Mouse (Mus musculus): ENCODE data around the gene Usf2.

Gene Usf2

DNA sequence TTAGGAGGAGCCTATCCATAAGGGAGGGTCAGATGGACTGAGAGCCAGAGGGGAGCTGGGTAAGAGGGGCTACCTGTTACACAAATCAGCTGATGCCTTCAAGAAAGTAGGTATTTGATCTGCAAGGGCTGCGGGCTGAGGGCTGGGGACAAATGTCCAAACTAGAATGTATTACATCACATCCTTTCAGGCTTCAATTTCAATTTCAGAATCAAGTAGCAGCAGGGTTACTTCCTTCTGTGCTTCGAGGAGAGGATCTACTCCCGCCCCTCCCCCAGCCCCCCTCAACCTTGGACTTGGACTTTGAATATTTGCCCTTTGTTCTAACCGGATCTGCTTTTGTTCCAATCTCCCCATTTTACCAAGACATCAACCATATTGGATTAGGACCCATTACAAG, 39.4 kb downstream of the Usf2 start:
- no peak for DNase-seq (ENCODE audit: low spot score in 2 of 2)

GRCm38 (mm10) chr7:30916713-30917112, 39.9 kb downstream of the Usf2 start:
- DNase-seq (ENCODE audit: low spot score in 2 of 2) = no peak

DNA sequence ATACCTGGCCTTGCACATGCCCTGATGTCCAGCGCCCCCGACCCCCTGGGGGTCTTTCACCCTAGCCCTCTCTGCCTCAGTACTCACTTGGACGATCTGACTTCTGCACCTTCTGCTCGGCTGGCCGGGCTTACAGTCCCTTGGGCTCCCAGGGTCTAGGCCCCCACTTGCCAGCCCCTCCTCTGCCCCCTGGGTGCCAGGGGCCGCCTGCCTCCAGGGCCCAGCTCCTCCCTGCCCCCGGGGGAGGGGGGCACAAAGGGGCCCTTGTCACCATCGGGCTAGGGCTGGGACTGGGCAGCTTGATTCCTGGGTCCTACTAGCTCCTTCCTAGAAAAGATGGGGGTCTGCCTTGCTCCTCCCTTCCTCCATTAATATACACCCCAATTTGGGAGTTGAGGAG, 41.9 kb downstream of the Usf2 start, which contains the start of gene Mag:
Gene Mag, minus strand, starts transcription at position 142 of the 400 bp plus-strand sequence.
- no peak for DNase-seq (ENCODE audit: low spot score in 2 of 2)

DNA sequence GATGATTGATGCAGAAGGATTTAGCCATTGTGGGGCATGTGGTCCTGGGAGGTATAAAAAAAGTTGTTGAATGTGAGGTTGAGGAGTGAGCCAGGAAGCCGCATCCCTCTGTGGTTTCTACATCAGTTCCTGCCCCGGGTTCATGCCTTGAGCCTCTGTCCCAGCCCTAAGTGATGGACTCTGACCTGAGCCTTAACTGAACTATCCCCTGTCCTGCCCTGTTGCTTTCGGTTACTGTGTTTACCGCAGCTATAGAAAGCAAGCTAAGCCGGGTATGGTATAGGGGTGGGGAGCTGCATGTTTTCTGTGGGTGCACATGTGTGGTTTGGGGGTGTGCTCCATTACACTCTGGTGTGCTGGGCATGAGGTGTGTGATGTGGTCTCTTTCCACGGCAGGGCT, 46.8 kb downstream of the Usf2 start:
- no peak for DNase-seq (ENCODE audit: low spot score in 2 of 2)

DNA sequence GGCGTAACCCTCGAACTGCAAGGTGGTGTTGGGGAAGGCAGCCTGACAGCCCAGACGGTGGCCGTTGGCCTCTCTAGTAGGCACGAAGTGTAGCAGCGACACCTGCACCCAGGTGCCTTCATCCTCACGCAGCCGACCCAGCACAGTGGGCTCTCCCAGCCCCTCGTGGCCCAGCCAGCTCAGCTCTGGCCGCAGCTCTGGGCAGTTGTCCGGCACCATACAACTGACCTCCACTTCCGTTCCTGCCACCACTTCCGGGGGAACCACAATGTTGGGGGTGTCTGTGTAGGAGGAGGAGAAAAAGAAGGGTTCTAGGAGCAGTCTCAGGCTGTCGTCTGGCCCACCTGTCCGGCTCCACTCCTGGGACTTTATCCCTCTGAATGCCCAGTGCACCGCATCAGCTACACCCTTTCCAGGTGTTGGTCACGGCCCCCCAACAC, 47.6 kb downstream of the Usf2 start:
- no peak for DNase-seq (ENCODE audit: low spot score in 2 of 2)

DNA sequence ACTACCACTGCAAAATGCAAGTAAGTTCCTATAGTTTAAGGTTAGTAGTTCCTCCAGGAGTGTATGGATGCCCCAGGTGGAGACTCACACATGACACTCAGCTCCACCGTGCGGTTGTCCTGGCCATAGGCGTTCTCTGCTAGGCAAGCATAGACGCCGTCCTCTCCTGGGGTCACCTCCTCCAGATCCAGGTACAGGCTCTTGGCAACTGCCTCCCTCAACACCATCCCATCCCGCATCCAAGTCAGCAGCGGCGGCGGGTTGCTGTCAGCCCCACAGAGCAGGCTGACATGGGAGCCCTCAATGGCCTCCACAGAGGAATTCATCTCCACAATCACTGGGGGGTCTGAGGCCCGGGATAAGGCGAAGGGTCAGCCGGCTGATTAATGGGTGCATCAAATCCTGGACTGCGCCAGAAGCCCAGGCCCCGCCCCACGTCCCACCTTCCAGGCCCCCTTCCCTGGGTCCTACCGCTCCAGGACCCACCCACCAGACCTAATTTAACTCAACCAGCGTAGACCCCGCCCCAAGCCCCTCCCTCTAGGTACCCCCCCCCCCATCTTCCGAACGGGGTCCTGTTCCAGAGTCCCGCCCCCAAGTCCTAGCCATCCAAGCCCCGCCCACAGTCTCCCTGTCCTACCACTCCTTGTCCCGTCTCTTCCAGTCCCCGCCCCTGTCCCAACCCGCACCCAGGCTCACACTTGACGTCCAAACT, 48.2 kb downstream of the Usf2 start:
- DNase-seq (ENCODE audit: low spot score in 2 of 2) = no peak

DNA sequence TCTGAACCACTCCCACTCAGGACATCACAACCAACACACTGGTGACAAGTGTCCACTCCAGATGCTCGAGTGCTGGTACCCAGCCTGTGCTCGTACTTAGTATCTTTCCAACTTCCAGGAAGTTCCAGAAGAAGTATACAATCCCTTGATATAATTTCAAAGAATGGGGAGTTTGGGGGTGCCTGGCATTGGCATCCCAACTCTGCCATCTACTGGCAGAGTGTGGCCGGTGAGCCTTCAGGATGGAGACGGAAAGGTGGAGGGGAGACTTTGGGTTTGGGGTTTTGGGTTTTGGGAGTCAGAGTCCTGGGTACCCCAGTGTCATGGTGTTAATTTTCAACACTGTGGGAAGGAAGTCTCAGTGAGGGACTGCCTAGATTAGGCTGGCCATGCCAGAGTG, 52.6 kb downstream of the Usf2 start:
- no peak for DNase-seq (ENCODE audit: low spot score in 2 of 2)

Measured in thymus, postnatal 10 days (tissue).